Mouse (Mus musculus) kidney, adult 18-20 months (tissue): ENCODE measurements around the gene Traip.

Experiments used
- DNase-seq: peaks from one replicate; pipeline ENCODE4 v3.0.0; 2021

Gene Traip

GRCm38 (mm10) chr9:107974491-107975171, 24.7 kb downstream of the Traip start:
- no peak for DNase-seq

- peak; percentile 28 for DNase-seq
Measured at GRCm38 (mm10) chr9:107975399-107976386, 25.8 kb downstream of the Traip start, which contains the start of gene Uba7. Uba7 (plus strand) TSS chr9:107975505.

GRCm38 (mm10) chr9:107978815-107979214, 28.9 kb downstream of the Traip start:
- DNase-seq, result no peak

- no peak for DNase-seq
Measured at GRCm38 (mm10) chr9:107981684-107982605, 32.0 kb downstream of the Traip start.

- peak; percentile 59 for DNase-seq
Measured at GRCm38 (mm10) chr9:107982681-107983346, 32.9 kb downstream of the Traip start, which contains the start of gene Gm20661. Gm20661 (plus strand) TSS chr9:107983058.

- DNase-seq, result peak; percentile 75
Measured at GRCm38 (mm10) chr9:107983421-107983890, 33.5 kb downstream of the Traip start.

GRCm38 (mm10) chr9:107984052-107984753, 34.3 kb downstream of the Traip start:
- peak; percentile 13 for DNase-seq

- DNase-seq, result no peak
Measured at GRCm38 (mm10) chr9:107984754-107985055, 34.8 kb downstream of the Traip start.

GRCm38 (mm10) chr9:107985131-107986119, 35.5 kb downstream of the Traip start, which contains the start of gene Inka1:
Inka1 (minus strand) TSS chr9:107985879.
- DNase-seq, result peak; percentile 91

GRCm38 (mm10) chr9:107986376-107986775, 36.4 kb downstream of the Traip start:
- peak; percentile 82 for DNase-seq

GRCm38 (mm10) chr9:107987950-107988349, 38.0 kb downstream of the Traip start:
- no peak for DNase-seq

GRCm38 (mm10) chr9:107992197-107992596, 42.3 kb downstream of the Traip start, which contains the start of gene Cdhr4:
Cdhr4 (plus strand) TSS chr9:107992497.
- no peak for DNase-seq

GRCm38 (mm10) chr9:107993013-107993412, 43.1 kb downstream of the Traip start:
- no peak for DNase-seq

GRCm38 (mm10) chr9:107994464-107994863, 44.5 kb downstream of the Traip start:
- no peak for DNase-seq

- no peak for DNase-seq
Measured at GRCm38 (mm10) chr9:107995513-107995912, 45.6 kb downstream of the Traip start.

- no peak for DNase-seq
Measured at GRCm38 (mm10) chr9:107996049-107996448, 46.1 kb downstream of the Traip start, which contains the start of gene Gm20662. Gm20662 (plus strand) TSS chr9:107996349.

- peak; percentile 100 for DNase-seq
Measured at GRCm38 (mm10) chr9:108001922-108002770, 52.2 kb downstream of the Traip start, which contains the start of gene Ip6k1. Ip6k1 (plus strand) TSS chr9:108002501.

- no peak for DNase-seq
Measured at GRCm38 (mm10) chr9:108002778-108003530, 53.0 kb downstream of the Traip start.
